Mouse (Mus musculus): ENCODE results near the gene Pmvk. TPM values are rescaled to one million over a fixed set of nuclear protein-coding genes. Genes with fewer than 3 reads are reported as not detected.
"Not testable (repeated sequence)": the region's sequence is repeated elsewhere in the genome, so short reads cannot be mapped to it uniquely, and the experiment has no call there.

The Pmvk gene
- polyA plus RNA-seq, 1 experiment: not detected

DNA sequence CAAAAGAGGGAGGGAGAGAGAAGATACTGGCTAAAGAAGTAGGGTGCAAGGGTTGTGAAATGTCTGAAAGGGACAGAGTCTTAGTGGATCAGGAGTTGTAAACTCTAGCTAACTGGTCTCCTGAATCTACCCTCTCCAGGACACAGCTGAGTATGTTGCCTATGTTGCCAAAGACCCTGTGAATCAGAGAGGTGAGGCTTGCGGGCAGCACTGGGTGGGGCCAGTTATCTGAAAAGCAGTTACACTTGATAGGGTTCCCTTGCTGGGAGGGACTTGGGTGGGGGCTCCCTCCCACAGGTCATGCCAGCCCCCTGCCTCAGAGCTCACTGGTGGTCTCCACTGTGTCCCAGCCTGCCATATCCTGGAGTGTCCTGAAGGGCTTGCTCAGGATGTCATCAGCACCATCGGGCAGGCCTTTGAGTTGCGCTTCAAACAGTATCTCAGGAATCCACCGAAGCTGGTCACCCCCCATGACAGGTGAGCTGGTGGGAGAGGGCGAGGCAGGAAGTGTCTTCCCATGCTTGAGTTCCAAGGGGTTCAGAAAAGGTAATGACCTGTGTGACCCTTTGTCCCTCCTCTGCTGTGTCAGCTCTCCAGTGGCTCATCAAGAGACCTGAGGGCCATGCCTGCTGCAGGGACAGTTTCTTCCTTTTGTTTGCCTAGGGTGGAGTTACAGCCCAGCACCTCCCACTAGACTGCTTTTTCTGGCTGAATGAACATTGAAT is 29.8 kb upstream of the Pmvk start:
- 88% methylated on average over 5 of the region's 5 CpGs for WGBS
- H3K4me1 ChIP-seq (ENCODE audit: control insufficient read depth, insufficient read depth, low read length): peaks cover 13% of the 10 kb centered on the region
- no peak overlapping the region for H3K4me3 ChIP-seq (ENCODE audit: insufficient read depth, low read depth, low read length)
- H3K27ac ChIP-seq (ENCODE audit: insufficient read depth, low read depth, low read length): no peak overlapping the region
- TF ChIP-seq POLR2A (IDR thresholded peaks at IDR 0.05; ENCODE audit: insufficient read depth, low read depth, low read length) (no peak), CTCF (IDR thresholded peaks at IDR 0.05; ENCODE audit: insufficient read depth, low read depth, low read length) (no peak)

DNA sequence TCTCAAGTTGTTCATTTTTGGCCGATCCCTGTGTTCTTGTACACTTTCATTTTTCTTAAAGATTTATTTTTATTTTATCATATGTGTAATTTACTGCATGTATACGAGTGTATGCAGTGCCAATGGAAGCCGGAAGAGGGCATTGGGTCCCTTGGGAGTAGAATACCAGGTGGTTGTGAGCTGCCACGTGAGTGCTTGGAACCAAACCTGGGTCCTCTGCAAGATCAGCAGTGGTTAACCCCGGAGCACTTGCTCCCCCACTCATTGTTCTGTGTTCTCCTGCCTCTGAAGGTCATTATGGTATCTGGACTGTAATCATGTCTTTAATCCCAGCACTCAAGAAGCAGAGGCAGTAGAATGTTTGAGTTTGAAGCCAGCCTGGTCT is 29.2 kb upstream of the Pmvk start:
- TF ChIP-seq POLR2A (IDR thresholded peaks at IDR 0.05; ENCODE audit: insufficient read depth, low read depth, low read length) (no peak), CTCF (IDR thresholded peaks at IDR 0.05; ENCODE audit: insufficient read depth, low read depth, low read length) (no peak)
- Histone ChIP-seq H3K4me3 (ENCODE audit: insufficient read depth, low read depth, low read length) (no peak overlapping the region), H3K27ac (ENCODE audit: insufficient read depth, low read depth, low read length) (no peak overlapping the region), H3K4me1 (ENCODE audit: control insufficient read depth, insufficient read depth, low read length) (peaks cover 13% of the 10 kb centered on the region)
- 89% methylated on average over 5 of the region's 5 CpGs for WGBS

- 93% methylated on average over 4 of the region's 4 CpGs for WGBS
- Histone ChIP-seq H3K4me1 (ENCODE audit: control insufficient read depth, insufficient read depth, low read length) (peaks cover 13% of the 10 kb centered on the region), H3K27ac (ENCODE audit: insufficient read depth, low read depth, low read length) (no peak overlapping the region), H3K4me3 (ENCODE audit: insufficient read depth, low read depth, low read length) (no peak overlapping the region)
- no peak for TF ChIP-seq CTCF (IDR thresholded peaks at IDR 0.05; ENCODE audit: insufficient read depth, low read depth, low read length)
- TF ChIP-seq POLR2A (IDR thresholded peaks at IDR 0.05; ENCODE audit: insufficient read depth, low read depth, low read length): no peak
These were observed 28.5 kb upstream of the Pmvk start for GRCm38 (mm10) chr3:89425876-89426275.

DNA sequence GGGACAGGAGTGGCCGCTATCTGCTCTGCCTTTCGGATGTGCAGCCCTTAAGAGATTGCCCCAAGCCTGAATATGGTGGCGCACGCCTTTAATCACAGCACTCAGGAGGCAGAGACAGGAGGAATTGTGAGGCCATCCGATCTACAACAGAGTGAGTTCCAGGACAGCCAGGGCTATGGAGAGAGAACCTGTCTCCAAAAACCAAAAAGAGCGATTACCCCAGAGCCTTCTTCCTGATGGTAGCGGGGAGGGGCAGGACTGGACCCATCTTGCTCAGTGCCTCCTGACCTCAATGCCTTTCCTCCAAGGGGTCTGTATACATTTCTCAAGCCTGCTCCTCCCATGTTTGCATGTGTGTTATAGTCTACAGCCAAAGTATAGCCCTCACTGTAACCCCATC is 25.3 kb upstream of the Pmvk start:
- peaks cover 12% of the 10 kb centered on the region for H3K4me1 ChIP-seq (ENCODE audit: control insufficient read depth, insufficient read depth, low read length)
- not testable (repeated sequence) for H3K27ac ChIP-seq (ENCODE audit: insufficient read depth, low read depth, low read length); H3K4me3 ChIP-seq (ENCODE audit: insufficient read depth, low read depth, low read length)
- WGBS: 91% methylated on average over 7 of the region's 7 CpGs

- peak within 1 kb of the TSS; percentile 11; the same call in 1 of the 2 replicates for H3K27ac ChIP-seq (ENCODE audit: insufficient read depth, low read depth, low read length)
- H3K4me1 ChIP-seq (ENCODE audit: control insufficient read depth, insufficient read depth, low read length): peaks cover 12% of the 10 kb centered on the region
- 1% methylated on average over 68 of the region's 68 CpGs for WGBS
- TF ChIP-seq CTCF (IDR thresholded peaks at IDR 0.05; ENCODE audit: insufficient read depth, low read depth, low read length) (no peak), POLR2A (IDR thresholded peaks at IDR 0.05; ENCODE audit: insufficient read depth, low read depth, low read length) (peak; percentile 74; the same call in 1 of the 2 replicates)
- peak within 1 kb of the TSS; percentile 78 for H3K4me3 ChIP-seq (ENCODE audit: insufficient read depth, low read depth, low read length)
These were observed 23.9 kb upstream of the Pmvk start, which contains the start of gene Pygo2 for GRCm38 (mm10) chr3:89430171-89431159. Gene Pygo2 (plus strand): TSS chr3:89430214.

DNA sequence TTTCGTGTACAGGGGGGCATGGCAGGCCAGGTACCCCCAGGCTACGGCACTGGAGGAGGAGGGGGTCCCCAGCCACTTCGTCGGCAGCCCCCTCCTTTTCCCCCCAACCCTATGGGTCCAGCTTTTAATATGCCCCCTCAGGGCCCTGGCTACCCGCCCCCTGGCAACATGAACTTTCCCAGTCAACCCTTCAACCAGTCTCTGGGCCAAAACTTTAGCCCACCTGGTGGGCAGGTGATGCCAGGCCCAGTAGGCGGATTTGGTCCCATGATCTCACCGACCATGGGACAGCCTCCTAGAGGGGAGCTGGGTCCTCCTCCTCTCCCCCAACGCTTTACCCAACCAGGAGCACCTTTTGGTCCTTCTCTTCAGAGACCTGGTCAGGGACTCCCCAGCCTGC is 21.7 kb upstream of the Pmvk start:
- peaks cover 23% of the 10 kb centered on the region for H3K4me1 ChIP-seq (ENCODE audit: control insufficient read depth, insufficient read depth, low read length)
- 89% methylated on average over 8 of the region's 8 CpGs for WGBS
- TF ChIP-seq POLR2A (IDR thresholded peaks at IDR 0.05; ENCODE audit: insufficient read depth, low read depth, low read length): no peak
- no peak for TF ChIP-seq CTCF (IDR thresholded peaks at IDR 0.05; ENCODE audit: insufficient read depth, low read depth, low read length)
- H3K4me3 ChIP-seq (ENCODE audit: insufficient read depth, low read depth, low read length): no peak overlapping the region
- no peak overlapping the region for H3K27ac ChIP-seq (ENCODE audit: insufficient read depth, low read depth, low read length)

DNA sequence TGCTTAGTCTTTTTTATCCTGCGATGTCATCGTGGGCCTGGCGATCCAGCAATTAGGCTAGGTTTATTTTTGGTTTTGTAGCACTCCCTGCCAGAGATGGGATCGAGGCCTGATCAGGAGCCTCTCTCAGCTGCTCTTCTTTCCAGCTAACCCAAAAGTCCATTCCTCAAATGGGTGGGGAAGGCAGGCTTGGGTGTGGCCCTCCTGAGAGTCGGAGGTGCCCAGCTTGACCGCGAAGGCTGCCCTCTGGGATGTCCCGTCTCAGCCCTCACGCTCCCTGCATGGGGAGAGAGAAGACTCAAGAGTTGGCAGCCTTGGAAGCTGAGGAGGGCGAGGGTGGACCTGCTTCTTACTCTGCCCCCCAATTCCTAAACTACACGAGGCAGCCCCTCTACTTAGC is 19.8 kb upstream of the Pmvk start:
- TF ChIP-seq CTCF (IDR thresholded peaks at IDR 0.05; ENCODE audit: insufficient read depth, low read depth, low read length) (no peak), POLR2A (IDR thresholded peaks at IDR 0.05; ENCODE audit: insufficient read depth, low read depth, low read length) (no peak)
- Histone ChIP-seq H3K4me3 (ENCODE audit: insufficient read depth, low read depth, low read length) (no peak overlapping the region), H3K27ac (ENCODE audit: insufficient read depth, low read depth, low read length) (no peak overlapping the region), H3K4me1 (ENCODE audit: control insufficient read depth, insufficient read depth, low read length) (peaks cover 29% of the 10 kb centered on the region)
- WGBS: 53% methylated on average over 11 of the region's 11 CpGs

- TF ChIP-seq CTCF (IDR thresholded peaks at IDR 0.05; ENCODE audit: insufficient read depth, low read depth, low read length) (no peak), POLR2A (IDR thresholded peaks at IDR 0.05; ENCODE audit: insufficient read depth, low read depth, low read length) (no peak)
- H3K27ac ChIP-seq (ENCODE audit: insufficient read depth, low read depth, low read length): no peak overlapping the region
- peaks cover 29% of the 10 kb centered on the region for H3K4me1 ChIP-seq (ENCODE audit: control insufficient read depth, insufficient read depth, low read length)
- H3K4me3 ChIP-seq (ENCODE audit: insufficient read depth, low read depth, low read length): no peak overlapping the region
- WGBS: 43% methylated on average over 7 of the region's 7 CpGs
These were observed 19.3 kb upstream of the Pmvk start for GRCm38 (mm10) chr3:89435041-89435440.

Data from olfactory bulb, adult 2 months (tissue).